In genomic region chr8:13462392-13462791, GRCm38 (mm10) we compare ENCODE assay signal across 9 mouse cellular contexts. TPM values are rescaled to one million over a fixed set of nuclear protein-coding genes. Genes with fewer than 3 reads are reported as not detected.
DNase-seq lines count a peak whose midpoint lies in the region; ATAC-seq lines count a peak whose summit lies in the region.
"Had no signal": no experiment of that assay in that cellular context is flagged by ENCODE, and none has a peak within 500 bp of the region (broad histone marks: within the 10 kb centered on the region; RNA-seq: fewer than 3 reads in every experiment).

No protein-coding gene starts in this region.

- no peaks in the 10 kb centered on the region for H3K27me3 ChIP-seq in lung, embryonic 16.5 days (ENCODE audit: control insufficient read depth, insufficient read depth, low read depth, low read length)
- H3K27me3 ChIP-seq in forebrain, embryonic 15.5 days: no peaks in the 10 kb centered on the region

- H3K9ac ChIP-seq in lung, embryonic 16.5 days (ENCODE audit: low read length): no peak overlapping the region
- no peak overlapping the region for H3K9ac ChIP-seq in forebrain, embryonic 15.5 days (replicated peaks)

- no peak overlapping the region for H3K4me2 ChIP-seq in lung, embryonic 16.5 days (ENCODE audit: low read depth, low read length)
- H3K4me2 ChIP-seq in forebrain, embryonic 15.5 days (replicated peaks): no peak overlapping the region

- peaks cover 12% of the 10 kb centered on the region; the same call in 1 of the 2 replicates for H3K4me1 ChIP-seq in lung, embryonic 16.5 days (replicated peaks; ENCODE audit: control insufficient read depth, insufficient read depth, low read length)
- no peaks in the 10 kb centered on the region for H3K4me1 ChIP-seq in forebrain, embryonic 15.5 days

- 39% methylated on average over 10 of the region's 10 CpGs for WGBS in lung, embryonic 16.5 days
- 74% methylated on average over 10 of the region's 10 CpGs for WGBS in forebrain, embryonic 15.5 days

- H3K4me3 ChIP-seq in lung, embryonic 16.5 days (ENCODE audit: low read length): no peak overlapping the region
- H3K4me3 ChIP-seq in forebrain, embryonic 15.5 days: no peak overlapping the region

- intact Hi-C loops in gastrocnemius, postnatal 14 days (cut with DNase I; ENCODE audit: low total_unique reads): loop anchor here (2.0 kb wide), 1 partner anchor 52 kb away; no protein-coding TSS in a partner anchor
- intact Hi-C loops in heart, postnatal 36 days (cut with DNase I): loop anchor here (1.0 kb wide), 1 partner anchor 49 kb away; no protein-coding TSS in a partner anchor
- intact Hi-C loops in left cerebral cortex, postnatal 14 days (cut with DNase I): loop anchor here (2.0 kb wide), 1 partner anchor 50 kb away; no protein-coding TSS in a partner anchor
- intact Hi-C loops in left cerebral cortex, postnatal 36 days (cut with DNase I): loop anchor here (2.0 kb wide), 1 partner anchor 50 kb away; no protein-coding TSS in a partner anchor

- peak; percentile 69 for ATAC-seq in lung, embryonic 16.5 days (ENCODE audit: low read depth)
- no peak for ATAC-seq in forebrain, embryonic 15.5 days (replicated peaks)

- no peaks in the 10 kb centered on the region for H3K36me3 ChIP-seq in lung, embryonic 16.5 days (ENCODE audit: control insufficient read depth, insufficient read depth, low read length)
- no peaks in the 10 kb centered on the region for H3K36me3 ChIP-seq in forebrain, embryonic 15.5 days

- H3K27ac ChIP-seq in lung, embryonic 16.5 days (ENCODE audit: low read length): peak overlapping the region; percentile 64
- H3K27ac ChIP-seq in forebrain, embryonic 15.5 days (replicated peaks): no peak overlapping the region

- peak; percentile 38 to 42 for DNase-seq in gastrocnemius, adult 8-10 months (ENCODE audit: low spot score in 2 of 2)
- no peak for DNase-seq in gastrocnemius, postnatal 14 days
- DNase-seq in Muller cell, postnatal 12 days (ENCODE audit: inconsistent ontology term): peak; percentile 32
- peak; percentile 55 to 68 for DNase-seq in heart, postnatal 36 days
- DNase-seq in left cerebral cortex, postnatal 14 days (ENCODE audit: low spot score in 2 of 2): no peak
- DNase-seq in left cerebral cortex, postnatal 36 days (ENCODE audit: low spot score in 2 of 2): no peak

- H3K9me3 ChIP-seq in lung, embryonic 16.5 days (ENCODE audit: control insufficient read depth, low read length): no peaks in the 10 kb centered on the region
- no peaks in the 10 kb centered on the region for H3K9me3 ChIP-seq in forebrain, embryonic 15.5 days

RNA-seq across cellular contexts. Expression of gene Tmem255b, which starts 27.4 kb away (rescaled TPM):
- total RNA-seq in gastrocnemius, adult 8-10 months (2022): 1 to 10 TPM; 1.3 to 2.5 (median 2.2) TPM
- 1 to 10 TPM; 4.3 to 4.8 TPM for total RNA-seq in gastrocnemius, postnatal 14 days (2021)
- total RNA-seq in heart, postnatal 36 days (2021): 1 to 10 TPM; 6.3 to 6.7 TPM
- polyA plus RNA-seq in lung, embryonic 16.5 days (2015; fragmentation: Nextera tagmentation; extraction: Ambion mirVana): 0.70 and 1.1 TPM in 2 replicates
- 1 to 10 TPM; 4.9 to 8.2 TPM for total RNA-seq in left cerebral cortex, postnatal 14 days (2021)
- 1 to 10 TPM; 4.7 to 5.4 TPM for total RNA-seq in left cerebral cortex, postnatal 36 days (2021)
- 0.36 TPM in 1 of 2 replicates, not detected in the other for polyA plus RNA-seq in forebrain, embryonic 15.5 days (2015; fragmentation: Nextera tagmentation; extraction: Ambion mirVana)

RNA-seq across cellular contexts. Expression of gene Gas6, which starts 31.9 kb away (rescaled TPM):
- 100 to 1,000 TPM in 1 of 4 experiments, 10 to 100 TPM in 3; 62.5 to 101 (median 75.1) TPM for total RNA-seq in gastrocnemius, adult 8-10 months (2022)
- 10 to 100 TPM; 59.2 to 72.3 TPM for total RNA-seq in gastrocnemius, postnatal 14 days (2021)
- 100 to 1,000 TPM; 117 to 135 TPM for total RNA-seq in heart, postnatal 36 days (2021)
- 78.0 and 83.8 TPM in 2 replicates for polyA plus RNA-seq in lung, embryonic 16.5 days (2015; fragmentation: Nextera tagmentation; extraction: Ambion mirVana)
- 100 to 1,000 TPM; 115 to 126 TPM for total RNA-seq in left cerebral cortex, postnatal 14 days (2021)
- total RNA-seq in left cerebral cortex, postnatal 36 days (2021): 100 to 1,000 TPM in 1 of 2 experiments, 10 to 100 TPM in 1; 98.8 to 117 TPM
- 21.1 and 23.3 TPM in 2 replicates for polyA plus RNA-seq in forebrain, embryonic 15.5 days (2015; fragmentation: Nextera tagmentation; extraction: Ambion mirVana)

RNA-seq across cellular contexts. Expression of gene Grk1, which starts 57.5 kb away (rescaled TPM):
- not detected for total RNA-seq in gastrocnemius, adult 8-10 months (2022)
- under 1 TPM in 1 of 2 experiments, not detected in 1; 0.02 TPM for total RNA-seq in gastrocnemius, postnatal 14 days (2021)
- total RNA-seq in heart, postnatal 36 days (2021): not detected
- not detected in 2 replicates for polyA plus RNA-seq in lung, embryonic 16.5 days (2015; fragmentation: Nextera tagmentation; extraction: Ambion mirVana)
- not detected for total RNA-seq in left cerebral cortex, postnatal 14 days (2021)
- total RNA-seq in left cerebral cortex, postnatal 36 days (2021): not detected
- polyA plus RNA-seq in forebrain, embryonic 15.5 days (2015; fragmentation: Nextera tagmentation; extraction: Ambion mirVana): 0.03 TPM in 1 of 2 replicates, not detected in the other
- total RNA-seq: layer of hippocampus, postnatal 36 days had no signal

Comparison
In these comparisons a context has a peak if more than half of its experiments do, and no peak if none do; other contexts are left out.
1. DNase-seq: peak in gastrocnemius, adult 8-10 months (2 of 2), Muller cell, postnatal 12 days (single experiment) and heart, postnatal 36 days (2 of 2); none in gastrocnemius, postnatal 14 days (single experiment), left cerebral cortex, postnatal 14 days (0 of 2) and left cerebral cortex, postnatal 36 days (0 of 2).